Mouse (Mus musculus): ENCODE results near the gene Il13. TPM values are rescaled to one million over a fixed set of nuclear protein-coding genes. Genes with fewer than 3 reads are reported as not detected.
A peak's percentile ranks its signal among the peaks of the same experiment; 100 is the strongest.

The Il13 gene
- polyA plus RNA-seq, 1 experiment from 2014 or later: not detected

DNA sequence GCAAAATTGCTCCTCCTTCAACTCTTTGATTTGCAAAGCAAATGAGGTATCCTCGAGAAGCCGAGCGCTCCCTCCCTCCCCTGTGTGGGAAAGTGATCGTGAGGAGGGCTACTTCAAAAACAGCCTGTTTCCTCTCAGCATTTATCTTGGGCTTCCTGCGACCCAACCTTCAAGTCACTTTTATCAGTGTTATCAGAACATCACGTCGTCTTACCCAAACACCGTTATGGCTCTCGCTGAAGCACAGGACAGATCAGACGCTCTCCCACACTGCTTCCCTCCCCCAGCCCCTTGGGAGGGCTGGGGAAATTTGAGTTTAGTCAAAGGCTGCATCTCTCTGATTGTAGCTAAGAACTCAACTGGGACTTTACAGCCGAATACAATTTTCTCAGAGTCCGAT lies 28.9 kb downstream of the Il13 start:
- DNase-seq (ENCODE audit: low spot score): no peak
- 12% methylated on average over 12 of the region's 12 CpGs for WGBS

DNA sequence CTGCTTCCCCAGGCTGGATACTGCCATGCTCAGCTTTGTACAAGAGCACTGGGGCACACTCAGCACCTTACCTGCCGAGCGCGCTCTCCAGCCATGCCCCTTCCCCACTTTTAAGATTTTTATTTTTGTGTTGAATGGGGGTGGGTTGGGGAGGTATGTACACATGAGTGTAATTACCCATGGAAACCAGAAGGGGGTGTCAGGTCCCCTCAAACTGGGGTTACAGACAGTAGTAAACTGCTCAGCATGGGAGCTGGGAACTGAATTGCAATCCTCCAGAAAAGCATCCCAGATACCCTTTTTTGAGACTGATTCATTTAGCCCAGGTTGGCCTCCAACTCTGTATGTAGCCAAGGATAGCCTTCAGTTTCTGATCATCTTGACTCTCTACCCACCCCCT lies 29.5 kb downstream of the Il13 start:
- no peaks in the 10 kb centered on the region for H3K9me3 ChIP-seq
- no peak for DNase-seq (ENCODE audit: low spot score)
- no peak overlapping the region for H3K4me3 ChIP-seq
- H3K36me3 ChIP-seq: peaks cover 20% of the 10 kb centered on the region
- H3K27me3 ChIP-seq (ENCODE audit: insufficient read depth, poor library complexity, severe bottlenecking): no peaks in the 10 kb centered on the region
- H3K27ac ChIP-seq: no peak overlapping the region
- 90% methylated on average over 3 of the region's 3 CpGs for WGBS
- peaks cover 13% of the 10 kb centered on the region for H3K4me1 ChIP-seq (replicated peaks)

More for the DNA sequence above, 28.9 kb downstream of the Il13 start:
- Histone ChIP-seq H3K36me3 (peaks cover 14% of the 10 kb centered on the region), H3K4me1 (replicated peaks) (peaks cover 13% of the 10 kb centered on the region), H3K27ac (no peak overlapping the region), H3K4me3 (0 out of 2 replicates have a peak overlapping the region, but pooled peaks have one; percentile 11), H3K9me3 (no peaks in the 10 kb centered on the region), H3K27me3 (ENCODE audit: insufficient read depth, poor library complexity, severe bottlenecking) (no peaks in the 10 kb centered on the region)

DNA sequence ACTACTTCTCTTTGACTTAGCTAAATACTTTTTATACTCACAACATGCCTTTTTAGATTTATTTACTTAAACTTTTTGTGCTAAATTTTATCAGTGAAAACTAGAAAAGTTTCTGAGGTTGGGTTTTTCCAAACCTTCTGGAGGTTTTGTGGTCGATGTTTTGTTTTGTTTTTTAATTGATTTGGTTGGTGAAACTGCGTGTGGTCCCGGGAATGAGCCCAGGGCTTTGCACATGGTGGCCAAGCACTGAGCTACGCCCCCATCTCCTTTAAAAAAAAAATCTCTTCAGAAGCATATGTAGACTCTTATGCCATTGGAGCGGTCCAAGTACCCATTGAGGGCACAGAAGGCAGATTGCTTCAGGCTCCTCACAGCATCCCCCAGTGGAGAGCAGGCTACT lies 43.4 kb downstream of the Il13 start:
- H3K4me3 ChIP-seq: no peak overlapping the region
- H3K27me3 ChIP-seq (ENCODE audit: insufficient read depth, poor library complexity, severe bottlenecking): no peaks in the 10 kb centered on the region
- peaks cover 87% of the 10 kb centered on the region for H3K36me3 ChIP-seq
- 91% methylated on average over 5 of the region's 5 CpGs for WGBS
- H3K4me1 ChIP-seq (replicated peaks): no peaks in the 10 kb centered on the region
- H3K27ac ChIP-seq: no peak overlapping the region
- DNase-seq (ENCODE audit: low spot score): no peak
- H3K9me3 ChIP-seq: no peaks in the 10 kb centered on the region

DNA sequence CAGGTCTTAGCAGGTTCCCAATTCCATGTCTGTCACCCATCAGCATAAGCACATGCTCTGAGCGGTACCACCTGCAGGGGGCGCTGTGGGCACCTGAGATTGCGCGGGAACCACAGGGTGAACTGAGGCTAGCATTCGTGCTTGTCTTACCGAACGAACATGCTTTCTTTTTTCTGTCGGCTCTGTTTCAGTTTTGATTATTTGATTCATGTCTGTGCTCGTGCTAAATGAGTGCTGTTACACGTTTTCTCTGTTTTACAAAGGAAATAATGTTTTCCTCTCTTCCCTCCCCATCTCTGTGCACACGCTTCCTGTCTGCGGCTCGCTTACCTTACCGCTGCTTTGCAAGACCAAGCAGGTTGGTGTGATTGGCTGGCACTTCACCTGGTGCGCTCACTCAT lies 44.1 kb downstream of the Il13 start:
- Histone ChIP-seq H3K27ac (no peak overlapping the region), H3K4me3 (no peak overlapping the region), H3K36me3 (peaks cover 89% of the 10 kb centered on the region), H3K4me1 (replicated peaks) (no peaks in the 10 kb centered on the region), H3K9me3 (no peaks in the 10 kb centered on the region), H3K27me3 (ENCODE audit: insufficient read depth, poor library complexity, severe bottlenecking) (no peaks in the 10 kb centered on the region)
- WGBS: 40% methylated on average over 15 of the region's 15 CpGs
- peak; percentile 57 for DNase-seq (ENCODE audit: low spot score)

DNA sequence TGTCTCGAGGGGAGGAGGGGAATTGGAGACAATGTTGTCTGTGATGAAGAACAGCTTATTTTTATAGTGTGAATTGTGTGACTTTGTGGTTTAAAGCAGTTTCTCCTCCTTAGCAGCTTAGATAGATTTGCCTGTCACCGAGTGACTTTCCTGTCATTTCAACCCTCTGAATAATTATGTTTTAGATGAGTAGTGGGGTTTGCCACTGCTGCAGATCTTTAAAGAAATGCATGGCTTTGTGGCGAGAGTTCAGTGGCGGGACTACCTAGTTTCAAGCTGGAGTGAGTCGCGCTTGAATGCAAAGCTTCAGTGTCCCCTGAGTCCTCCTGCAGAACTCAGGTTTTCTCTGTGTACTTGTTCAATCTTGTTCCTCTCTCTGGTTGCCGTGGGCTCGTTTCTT lies 46.2 kb downstream of the Il13 start:
- Histone ChIP-seq H3K27ac (no peak overlapping the region), H3K4me1 (replicated peaks) (no peaks in the 10 kb centered on the region), H3K9me3 (no peaks in the 10 kb centered on the region), H3K4me3 (no peak overlapping the region), H3K36me3 (peaks cover 87% of the 10 kb centered on the region), H3K27me3 (ENCODE audit: insufficient read depth, poor library complexity, severe bottlenecking) (no peaks in the 10 kb centered on the region)
- no peak for DNase-seq (ENCODE audit: low spot score)
- WGBS: 83% methylated on average over 8 of the region's 8 CpGs

DNA sequence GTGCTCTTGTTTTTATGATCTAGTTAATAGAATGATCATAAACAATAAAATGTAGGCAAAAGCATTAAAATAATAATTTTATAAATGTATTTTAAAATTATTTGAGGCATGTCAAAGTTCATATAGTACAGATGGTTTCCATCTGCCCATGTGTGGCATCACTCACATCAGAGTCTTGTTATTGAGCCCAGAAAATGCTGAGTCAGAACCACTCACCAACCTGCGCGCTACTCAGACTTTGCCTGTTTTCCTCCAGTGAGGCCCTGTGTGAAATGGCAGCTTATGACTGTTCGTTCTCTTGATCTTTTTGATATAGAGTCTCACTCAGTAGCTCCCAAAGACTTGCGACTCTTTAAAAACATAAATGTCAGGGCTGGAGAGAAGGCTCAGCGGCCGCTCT lies 49.0 kb downstream of the Il13 start:
- WGBS: 97% methylated on average over 6 of the region's 6 CpGs
- Histone ChIP-seq H3K4me1 (replicated peaks) (no peaks in the 10 kb centered on the region), H3K36me3 (peaks cover 88% of the 10 kb centered on the region), H3K27ac (no peak overlapping the region), H3K4me3 (no peak overlapping the region), H3K9me3 (no peaks in the 10 kb centered on the region), H3K27me3 (ENCODE audit: insufficient read depth, poor library complexity, severe bottlenecking) (no peaks in the 10 kb centered on the region)
- no peak for DNase-seq (ENCODE audit: low spot score)

DNA sequence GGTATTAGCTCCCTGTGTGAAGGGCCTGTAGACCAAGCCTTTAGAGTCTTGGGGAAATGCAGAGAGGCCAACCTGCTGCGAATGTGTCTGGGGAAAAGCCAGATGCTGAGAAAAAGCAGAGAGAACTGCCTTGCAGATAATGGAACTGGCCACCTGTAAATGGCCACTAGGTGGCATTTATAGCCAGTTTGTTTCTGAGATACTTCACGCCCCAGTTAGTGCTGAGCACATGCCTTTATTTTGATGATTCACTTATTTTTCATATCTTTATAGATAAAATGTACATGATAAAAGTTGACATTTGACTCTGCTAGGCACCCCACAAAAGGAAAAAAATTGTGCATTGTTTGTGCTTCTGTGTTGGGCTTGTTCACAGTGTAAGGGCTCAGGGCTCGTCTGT lies 49.7 kb downstream of the Il13 start:
- peaks cover 91% of the 10 kb centered on the region for H3K36me3 ChIP-seq
- H3K4me3 ChIP-seq: no peak overlapping the region
- H3K27ac ChIP-seq: no peak overlapping the region
- H3K27me3 ChIP-seq (ENCODE audit: insufficient read depth, poor library complexity, severe bottlenecking): no peaks in the 10 kb centered on the region
- WGBS: 73% methylated on average over 3 of the region's 3 CpGs
- no peaks in the 10 kb centered on the region for H3K9me3 ChIP-seq
- H3K4me1 ChIP-seq (replicated peaks): no peaks in the 10 kb centered on the region
- DNase-seq (ENCODE audit: low spot score): peak; percentile 16

DNA sequence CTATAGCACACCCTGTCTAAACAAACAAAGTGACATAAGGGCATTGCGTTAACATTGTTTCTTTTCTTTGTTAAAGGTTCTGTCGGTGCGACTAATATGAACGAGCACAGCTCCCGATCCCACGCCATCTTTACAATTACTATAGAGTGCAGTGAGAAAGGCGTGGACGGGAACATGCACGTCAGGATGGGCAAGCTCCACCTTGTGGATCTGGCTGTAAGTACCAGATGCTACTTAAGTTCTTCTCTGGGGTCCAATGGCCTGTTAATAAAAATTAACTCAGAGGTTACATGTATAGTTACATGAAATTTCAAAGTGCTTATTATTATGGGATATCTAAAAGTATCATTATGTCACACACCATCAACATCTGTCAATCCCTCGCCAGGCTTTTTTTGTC lies 51.4 kb downstream of the Il13 start:
- 77% methylated on average over 10 of the region's 10 CpGs for WGBS
- H3K36me3 ChIP-seq: peaks cover 88% of the 10 kb centered on the region
- no peaks in the 10 kb centered on the region for H3K27me3 ChIP-seq (ENCODE audit: insufficient read depth, poor library complexity, severe bottlenecking)
- H3K9me3 ChIP-seq: no peaks in the 10 kb centered on the region
- H3K27ac ChIP-seq: no peak overlapping the region
- H3K4me1 ChIP-seq (replicated peaks): no peaks in the 10 kb centered on the region
- no peak overlapping the region for H3K4me3 ChIP-seq
- no peak for DNase-seq (ENCODE audit: low spot score)

Other genes starting within 250 kb of the Il13 start
- 0.34 TPM in 1 of 2 replicates, not detected in the other for gene Leap2, start 211.5 kb downstream of the Il13 start, polyA plus RNA-seq (2016; fragmentation: Nextera tagmentation; extraction: Ambion mirVana)
- 548 and 642 TPM in 2 replicates for gene Uqcrq, start 203.9 kb downstream of the Il13 start, polyA plus RNA-seq (2016; fragmentation: Nextera tagmentation; extraction: Ambion mirVana)
- 2.6 and 2.9 TPM in 2 replicates for gene Gdf9, start 203.7 kb downstream of the Il13 start, polyA plus RNA-seq (2016; fragmentation: Nextera tagmentation; extraction: Ambion mirVana)
- not detected in 2 replicates for gene Gm10447, start 177.6 kb downstream of the Il13 start, polyA plus RNA-seq (2016; fragmentation: Nextera tagmentation; extraction: Ambion mirVana)
- 1.8 and 2.0 TPM in 2 replicates for gene Shroom1, start 177.5 kb downstream of the Il13 start, polyA plus RNA-seq (2016; fragmentation: Nextera tagmentation; extraction: Ambion mirVana)
- not detected in 2 replicates for gene Gm9837, start 164.2 kb downstream of the Il13 start, polyA plus RNA-seq (2016; fragmentation: Nextera tagmentation; extraction: Ambion mirVana)
- not detected in 2 replicates for gene Gm9945, start 154.5 kb downstream of the Il13 start, polyA plus RNA-seq (2016; fragmentation: Nextera tagmentation; extraction: Ambion mirVana)
- gene Sowaha, start 154.4 kb downstream of the Il13 start, polyA plus RNA-seq (2016; fragmentation: Nextera tagmentation; extraction: Ambion mirVana): 0.26 and 0.44 TPM in 2 replicates
- 14.8 and 15.6 TPM in 2 replicates for gene Sept8, start 115.4 kb downstream of the Il13 start, polyA plus RNA-seq (2016; fragmentation: Nextera tagmentation; extraction: Ambion mirVana)
- gene Kif3a, start 67.3 kb downstream of the Il13 start, polyA plus RNA-seq (2016; fragmentation: Nextera tagmentation; extraction: Ambion mirVana): 67.8 and 71.5 TPM in 2 replicates
- gene Il4, start 16.0 kb downstream of the Il13 start, polyA plus RNA-seq (2016; fragmentation: Nextera tagmentation; extraction: Ambion mirVana): 0.66 and 1.2 TPM in 2 replicates
- gene Rad50, start 72.6 kb upstream of the Il13 start, polyA plus RNA-seq (2016; fragmentation: Nextera tagmentation; extraction: Ambion mirVana): 13.7 and 21.9 TPM in 2 replicates
- gene Il5, start 86.1 kb upstream of the Il13 start, polyA plus RNA-seq (2016; fragmentation: Nextera tagmentation; extraction: Ambion mirVana): not detected in 2 replicates
- 3.6 and 4.2 TPM in 2 replicates for gene Irf1, start 135.3 kb upstream of the Il13 start, polyA plus RNA-seq (2016; fragmentation: Nextera tagmentation; extraction: Ambion mirVana)
- not detected in 2 replicates for gene Gm17334, start 138.5 kb upstream of the Il13 start, polyA plus RNA-seq (2016; fragmentation: Nextera tagmentation; extraction: Ambion mirVana)
- 0.21 TPM in 1 of 2 replicates, not detected in the other for gene Gm12216, start 224.6 kb upstream of the Il13 start, polyA plus RNA-seq (2016; fragmentation: Nextera tagmentation; extraction: Ambion mirVana)